Mouse (Mus musculus) spleen, embryonic (tissue): ENCODE data around the gene Prpf6.

Experiments used
- CTCF ChIA-PET: fragments of 350-600 bp; sonication (Branson Sonifier 250); formaldehyde crosslinking; loops from one replicate; lab custom pipeline; 2022; lab: Charles Lee

Gene Prpf6

DNA sequence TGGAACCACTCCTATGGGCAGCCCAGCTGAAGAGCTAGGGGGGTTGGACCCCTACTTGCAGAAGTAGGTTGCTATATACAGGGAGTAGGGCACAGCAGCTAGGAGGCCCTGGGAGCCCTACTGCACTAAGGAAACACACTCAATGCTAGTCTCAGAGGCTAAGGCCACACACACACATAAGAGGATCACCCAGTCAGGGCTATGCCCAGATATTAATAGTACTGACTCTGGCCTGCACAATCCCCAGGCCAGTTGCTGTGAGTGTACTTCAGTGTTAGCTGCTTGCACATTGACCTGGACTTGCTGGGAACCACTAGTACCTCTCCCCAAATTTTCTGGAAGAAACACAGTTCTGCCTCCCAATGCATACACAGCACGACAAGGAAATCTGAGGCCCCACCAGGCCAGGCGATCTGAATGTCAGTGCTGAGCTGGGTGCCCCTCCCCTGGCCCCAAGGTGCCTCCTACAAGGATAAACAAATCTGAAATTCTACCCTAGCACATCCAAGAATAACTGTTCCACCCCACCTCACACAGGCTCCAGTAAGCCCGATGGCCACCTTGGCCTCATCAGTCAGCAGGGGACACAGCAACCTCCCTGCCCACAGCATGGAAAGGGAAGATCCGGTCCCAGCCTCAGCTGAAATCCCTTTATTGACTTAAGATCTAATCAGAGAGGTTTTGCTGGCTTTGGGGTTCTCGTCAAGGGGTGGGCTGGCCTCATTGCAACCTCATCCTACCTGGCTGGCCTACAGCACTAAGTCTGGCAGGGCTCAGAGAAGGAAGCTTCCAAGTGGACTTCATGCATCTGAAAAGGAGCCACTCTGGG lies 12.7 kb upstream of the Prpf6 start:
- CTCF ChIA-PET: no interaction called here

DNA sequence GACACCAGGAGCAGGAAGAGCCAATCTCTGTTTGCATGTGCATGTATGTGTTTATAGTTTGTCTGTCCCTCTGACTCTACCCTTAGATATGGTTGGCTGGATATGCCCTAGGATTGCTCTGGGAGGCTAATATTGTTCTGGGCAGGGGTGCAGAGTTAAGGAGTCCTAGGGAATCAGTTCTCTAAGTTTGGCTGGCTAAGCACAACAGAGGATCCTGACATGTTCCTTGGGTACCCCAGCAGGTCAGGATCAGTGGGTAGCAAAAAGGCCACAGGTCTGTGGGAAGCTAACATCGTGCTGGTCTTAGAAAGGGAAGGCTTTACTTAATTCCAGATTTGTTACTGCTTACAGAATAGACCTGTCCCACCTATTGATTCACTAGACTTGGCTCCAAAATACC lies 12.0 kb upstream of the Prpf6 start:
- CTCF ChIA-PET: interaction anchor here (0.6 kb wide), 1 partner anchor 46 kb away, joined by 4 read pairs; no protein-coding TSS in a partner anchor

DNA sequence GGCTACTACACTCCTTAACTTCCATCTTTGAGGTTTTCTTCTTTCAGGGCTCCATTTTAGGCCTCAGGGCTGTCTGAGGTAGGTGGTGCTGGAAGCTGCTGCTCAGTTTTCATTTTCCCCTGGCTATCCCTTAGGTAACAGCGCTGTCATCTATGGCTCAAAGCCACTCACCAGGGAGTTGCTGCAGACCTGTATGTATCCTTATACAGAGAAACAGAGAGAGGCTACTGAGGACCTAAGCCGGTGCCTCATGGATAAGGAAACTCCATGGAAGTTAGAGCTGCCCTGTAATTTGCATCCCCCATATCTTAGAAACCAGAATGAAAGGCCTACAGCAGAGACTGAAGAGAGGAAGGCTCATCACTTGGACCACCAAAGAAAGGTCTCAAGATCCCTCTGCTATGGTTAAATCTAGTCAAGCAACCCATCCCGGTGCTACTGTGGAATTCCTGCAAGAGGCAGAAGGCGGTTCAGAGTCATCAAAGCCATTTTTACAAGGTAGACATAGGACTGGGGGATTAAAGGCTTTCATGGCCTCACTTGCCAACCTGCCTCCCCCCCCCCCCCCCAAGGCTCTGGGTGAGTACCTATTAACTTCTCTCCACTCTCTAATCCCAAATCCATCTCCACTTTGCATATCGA lies 11.4 kb upstream of the Prpf6 start:
- CTCF ChIA-PET: interaction anchor here (0.6 to 0.8 kb wide), 2 partner anchors 19 to 46 kb away, joined by 4 to 5 read pairs; no protein-coding TSS in a partner anchor

DNA sequence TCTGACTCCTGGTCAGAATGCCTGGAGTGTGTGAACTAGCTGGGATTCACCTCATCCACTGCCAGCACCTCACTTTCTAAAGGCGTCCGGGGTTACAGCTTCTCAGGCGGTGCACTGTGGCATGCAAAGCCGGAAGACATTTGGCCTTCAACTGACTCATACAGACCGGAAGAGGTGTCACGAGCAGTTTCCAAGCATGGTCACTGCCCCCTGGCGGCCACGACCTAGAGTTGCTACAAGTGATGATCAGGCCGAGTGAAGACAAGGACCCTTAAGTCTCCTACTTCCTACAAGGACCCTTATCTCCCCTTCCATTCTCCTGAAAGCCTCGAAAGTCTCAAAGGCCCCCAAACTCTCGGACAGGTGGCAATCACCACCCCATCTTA lies 10.7 kb upstream of the Prpf6 start:
- CTCF ChIA-PET: interaction anchor here (0.8 kb wide), 1 partner anchor 19 kb away, joined by 5 read pairs; no protein-coding TSS in a partner anchor

DNA sequence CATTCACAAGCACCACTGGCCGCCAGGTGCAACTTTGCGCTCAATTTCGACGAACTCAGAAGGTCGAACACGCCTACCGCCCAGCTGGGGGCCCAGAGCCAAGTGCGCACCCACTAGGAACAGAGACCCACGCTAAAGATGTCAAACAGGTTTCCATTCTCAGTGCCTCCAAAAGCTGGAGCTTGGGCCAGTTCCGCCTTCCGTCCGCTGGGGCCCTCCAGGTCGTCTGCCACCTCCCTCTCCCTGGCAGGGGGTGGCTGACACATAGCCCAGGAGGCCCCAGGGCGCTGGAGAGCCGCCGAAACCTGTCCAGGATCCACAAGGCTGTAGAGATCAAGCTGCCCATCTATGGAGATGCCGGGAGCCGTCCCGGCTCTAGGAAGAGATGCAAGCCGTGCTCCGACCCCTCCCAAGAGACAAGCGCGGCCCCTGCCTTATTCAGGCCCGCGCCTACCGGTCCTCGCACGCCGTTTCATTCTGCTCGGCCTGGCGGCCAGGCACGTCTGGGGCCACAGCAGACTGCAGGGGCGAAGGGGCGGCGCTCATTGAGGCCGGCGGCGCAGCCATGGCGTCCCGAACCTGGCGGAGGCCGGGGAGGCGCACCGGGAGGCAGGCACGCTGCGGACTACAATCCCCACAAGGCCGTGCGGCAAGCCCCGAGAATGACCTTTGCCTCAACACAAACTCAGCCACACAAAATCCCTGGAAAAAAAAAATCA lies 10.1 kb upstream of the Prpf6 start:
- CTCF ChIA-PET: interaction anchor here (0.8 kb wide), 1 partner anchor 10 kb away, joined by 3 read pairs; the partner anchor contains the start of gene Prpf6

DNA sequence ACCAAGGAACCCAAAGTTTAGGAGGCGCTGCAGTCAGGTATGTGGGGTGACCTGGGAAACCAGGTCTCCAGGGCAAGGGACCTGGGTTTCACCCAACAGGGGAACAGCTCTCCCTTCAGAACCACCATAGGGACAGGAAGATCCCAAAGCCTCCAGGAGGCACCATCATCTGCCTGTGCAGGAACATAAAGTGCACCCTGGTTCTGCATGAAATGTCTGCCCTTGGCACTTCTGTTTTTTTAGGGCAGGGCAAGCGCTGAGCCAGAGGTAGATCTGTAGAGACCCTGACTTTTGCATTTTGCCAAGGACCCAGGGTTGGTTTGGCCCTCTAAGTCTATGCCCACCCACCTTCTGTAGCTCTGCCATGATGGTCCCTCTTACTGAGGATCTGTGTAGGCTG lies 9.3 kb upstream of the Prpf6 start:
- CTCF ChIA-PET: interaction anchor here (0.8 kb wide), 1 partner anchor 9 kb away, joined by 3 read pairs; the partner anchor contains the start of gene Prpf6

DNA sequence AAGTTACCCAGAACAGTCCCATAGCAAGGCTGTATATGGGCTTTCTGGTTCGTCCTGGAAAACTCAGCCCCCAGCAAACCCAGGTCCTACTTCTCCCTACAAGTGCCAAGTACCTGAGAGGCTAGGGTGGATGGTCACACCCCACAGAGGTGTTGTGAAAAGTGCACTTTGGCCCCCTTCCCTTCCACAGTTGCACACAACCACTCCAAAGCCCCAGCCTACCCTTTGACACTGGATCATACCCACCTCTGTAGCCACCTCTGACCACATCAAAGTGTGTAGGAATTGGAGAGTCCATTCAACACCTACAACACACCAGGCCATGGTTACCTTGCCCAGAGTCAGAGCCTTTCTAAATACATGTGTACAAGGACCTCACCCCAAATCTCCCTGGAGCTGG lies 8.7 kb upstream of the Prpf6 start:
- CTCF ChIA-PET: no interaction called here

DNA sequence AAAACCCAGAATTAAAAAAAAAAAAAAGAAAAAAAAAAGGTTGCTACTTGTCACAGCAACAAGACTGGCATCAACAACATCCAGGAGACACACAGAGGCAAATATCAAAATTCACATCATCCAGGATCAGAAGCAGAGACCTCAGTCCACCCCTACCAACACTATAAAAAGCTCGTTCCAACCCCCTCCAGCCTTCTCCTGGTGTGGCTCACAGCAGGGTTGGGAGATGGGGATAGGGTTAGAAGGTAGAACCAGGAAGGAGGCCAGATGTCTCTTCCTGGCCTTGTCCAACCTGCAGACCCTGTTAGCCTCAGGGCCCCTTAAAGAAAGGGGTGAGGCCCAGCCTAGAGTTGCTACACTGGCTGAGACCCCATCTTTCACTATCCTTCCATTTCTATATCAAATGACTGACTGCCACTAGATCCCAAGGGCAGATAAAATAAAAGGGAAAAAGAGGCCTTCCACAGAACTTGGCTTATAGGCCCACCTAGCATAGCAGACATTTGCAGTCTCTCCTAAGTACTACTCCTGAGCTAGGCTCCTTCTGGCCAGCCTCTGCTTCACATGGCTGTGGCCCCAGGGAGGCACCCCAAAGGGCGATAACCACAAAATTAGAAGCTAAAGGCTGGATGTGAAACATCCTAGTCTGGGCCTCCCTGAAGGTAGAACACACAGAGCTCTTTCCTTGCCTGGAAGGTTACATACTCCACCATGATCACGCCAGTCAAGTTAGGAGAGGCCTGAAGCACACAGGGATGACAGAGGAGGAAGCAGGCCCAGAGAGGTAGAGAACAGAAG lies 8.0 kb upstream of the Prpf6 start:
- CTCF ChIA-PET: interaction anchor here (0.6 kb wide), 1 partner anchor 10 kb away, joined by 12 read pairs; no protein-coding TSS in a partner anchor

DNA sequence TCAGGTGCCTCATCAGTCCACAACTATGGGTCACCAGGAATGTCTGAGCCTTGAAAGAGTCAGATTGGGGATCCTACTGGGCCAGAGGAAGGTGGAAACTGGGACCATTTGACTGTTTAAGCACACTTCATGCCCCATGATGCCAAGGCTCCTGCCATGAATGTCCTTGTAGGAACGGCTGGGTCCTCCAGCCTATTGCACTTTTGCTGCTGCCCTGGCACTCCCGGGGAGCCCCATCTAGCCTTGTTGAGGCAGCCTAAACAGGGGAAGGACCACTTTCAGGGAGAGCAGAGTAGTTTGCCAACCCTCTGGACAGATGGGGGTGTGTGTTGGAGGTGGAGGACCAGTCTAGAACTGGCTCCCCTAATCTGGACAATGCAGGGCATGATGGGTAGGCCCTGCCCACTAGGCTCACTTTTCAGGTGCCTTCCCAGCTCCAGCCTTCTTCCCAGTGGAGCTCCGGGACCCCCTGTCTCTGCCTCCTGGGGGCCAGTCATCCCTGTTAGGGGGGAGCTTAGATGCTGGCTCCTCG lies 7.2 kb upstream of the Prpf6 start, which contains the start of gene Uckl1:
Gene Uckl1, minus strand, starts transcription at position 482 of the 532 bp plus-strand sequence.
- CTCF ChIA-PET: no interaction called here

DNA sequence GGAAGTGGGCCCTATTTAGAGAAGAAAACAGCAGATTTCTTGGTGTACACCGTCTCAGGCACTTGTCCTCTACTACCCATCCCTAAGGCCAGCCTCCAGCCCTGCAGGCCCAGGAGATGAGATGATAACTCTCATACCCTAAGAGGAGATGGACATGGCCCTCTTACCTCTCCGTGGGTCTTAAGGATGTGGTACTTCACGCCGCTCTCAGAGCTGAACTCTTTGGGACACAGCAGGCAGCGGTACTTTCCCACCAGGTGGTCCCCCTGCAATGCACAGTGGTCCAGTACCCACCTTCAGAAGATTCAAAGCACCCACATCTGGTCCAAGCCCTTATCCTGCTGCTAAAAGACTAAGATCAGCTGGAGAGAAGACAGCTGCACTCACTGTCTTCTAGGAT lies 6.2 kb upstream of the Prpf6 start:
- CTCF ChIA-PET: interaction anchor here (0.5 kb wide), 1 partner anchor 1502 kb away, joined by 26 read pairs; no protein-coding TSS in a partner anchor

DNA sequence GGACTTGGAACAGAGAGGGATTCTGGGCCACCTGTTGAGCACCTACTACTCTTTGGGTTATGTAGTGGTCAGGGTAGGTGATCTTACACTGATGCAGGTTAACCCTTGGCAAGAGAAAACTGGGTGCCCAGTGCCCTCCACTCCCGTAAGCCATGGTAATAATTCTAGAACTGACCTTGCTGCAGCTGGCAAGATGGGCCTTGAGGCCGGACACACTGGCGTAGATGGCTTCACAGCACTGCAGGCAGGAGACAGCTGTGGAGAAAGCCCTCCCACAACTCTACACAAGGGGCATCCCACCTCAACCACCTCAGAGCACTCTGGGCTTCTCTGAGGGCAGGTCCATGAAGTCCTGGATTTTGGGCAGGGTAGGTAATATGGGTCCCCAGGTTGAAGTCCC lies 5.5 kb upstream of the Prpf6 start:
- CTCF ChIA-PET: interaction anchor here (0.5 kb wide), 1 partner anchor 1503 kb away, joined by 26 read pairs; no protein-coding TSS in a partner anchor

DNA sequence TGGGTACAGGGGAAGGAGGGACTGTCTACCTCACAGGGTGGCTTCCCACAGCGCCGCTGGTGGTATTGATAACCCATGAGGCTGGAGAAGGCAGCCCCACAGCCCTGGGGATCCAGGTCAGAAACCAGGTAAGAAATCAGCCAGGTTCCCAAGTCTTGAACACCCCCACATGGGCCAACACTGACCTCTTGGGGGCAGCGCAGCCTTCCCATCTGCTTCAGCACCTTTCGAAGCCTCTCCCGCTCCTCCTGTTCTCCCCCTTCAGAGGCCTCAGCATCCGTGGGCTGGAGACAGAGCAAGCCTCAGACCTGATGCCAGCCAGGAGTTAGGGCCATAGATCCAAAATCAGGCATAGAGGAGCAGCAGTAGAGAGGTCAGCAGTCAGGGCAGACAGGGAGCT lies 3.9 kb upstream of the Prpf6 start:
- CTCF ChIA-PET: no interaction called here

DNA sequence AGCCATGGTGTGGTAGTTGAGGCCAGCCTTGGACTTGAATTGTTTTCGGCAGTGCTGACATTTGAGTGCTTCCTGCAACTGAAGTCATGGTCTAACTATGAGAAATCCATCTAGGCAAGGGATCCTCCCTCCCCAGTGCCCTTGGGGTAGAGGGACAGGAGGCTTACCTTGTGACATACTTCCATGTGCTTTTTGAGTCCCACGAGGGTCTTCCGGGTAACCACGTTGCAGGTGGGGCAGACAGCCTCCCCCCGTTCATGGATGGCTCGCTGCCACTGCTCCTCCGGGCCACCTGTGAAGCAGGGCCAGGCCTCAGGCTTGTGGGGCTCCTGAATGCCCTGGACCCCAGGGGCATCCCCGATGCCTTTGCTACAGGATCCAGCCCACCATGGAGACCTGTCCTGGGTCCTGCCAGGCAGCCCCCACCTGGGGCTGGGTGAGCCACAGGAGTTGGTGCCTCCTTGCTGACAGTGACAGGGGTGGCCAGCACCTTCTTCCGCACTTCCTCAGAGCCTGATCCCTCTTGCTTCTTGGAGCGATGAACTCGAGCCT lies 3.4 kb upstream of the Prpf6 start:
- CTCF ChIA-PET: no interaction called here

DNA sequence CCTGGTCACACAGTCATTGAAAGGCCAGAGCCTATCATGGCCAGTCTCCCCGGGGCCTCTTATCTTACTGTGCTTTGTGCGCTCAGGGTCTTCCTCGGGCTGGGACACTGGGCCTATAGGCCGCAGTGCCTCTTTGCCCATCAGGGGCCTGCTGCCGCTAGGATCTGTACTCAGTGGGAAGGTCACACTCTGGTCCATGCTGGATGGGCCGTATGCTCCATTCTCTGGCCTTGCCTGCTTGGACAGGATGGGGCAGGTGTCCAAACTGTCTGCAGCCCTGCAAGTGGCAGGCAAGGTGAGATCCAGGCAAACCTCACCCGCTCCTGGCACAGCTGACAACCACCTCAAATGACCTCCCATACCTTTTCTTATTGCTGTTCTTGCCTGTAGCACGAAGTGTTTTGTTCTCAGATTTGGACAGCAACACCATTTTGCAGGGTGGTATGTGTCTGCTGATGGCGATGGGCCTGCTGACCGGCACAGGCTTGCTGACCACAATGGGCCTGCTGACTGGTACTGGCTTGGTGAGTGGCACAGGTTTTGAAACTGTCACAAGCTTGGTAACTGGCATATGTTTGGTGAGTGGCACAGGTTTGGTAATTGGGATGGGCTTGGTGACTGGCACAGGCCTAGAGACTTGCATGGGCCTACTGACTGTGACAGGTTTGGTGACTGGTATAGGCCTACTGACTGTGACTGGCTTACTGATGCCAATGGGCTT lies 2.5 kb upstream of the Prpf6 start:
- CTCF ChIA-PET: no interaction called here

DNA sequence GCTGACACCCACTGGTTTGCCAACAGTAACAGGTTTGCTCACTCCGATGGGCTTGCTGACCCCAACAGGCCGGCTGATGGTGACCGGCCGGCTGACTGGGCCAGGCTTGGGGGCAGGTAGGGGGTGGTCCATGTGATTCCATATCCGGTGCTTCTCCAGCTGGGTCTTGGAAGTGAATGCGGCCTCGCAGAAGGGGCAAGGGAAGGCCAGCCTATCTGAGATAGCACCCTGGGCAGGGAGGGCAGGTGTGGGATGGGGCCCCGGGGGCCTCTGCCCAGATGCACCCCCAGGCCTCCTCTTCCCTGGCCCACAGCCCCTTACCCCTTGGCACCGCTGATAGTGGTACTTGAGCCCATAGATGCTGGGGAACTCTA lies 1.9 kb upstream of the Prpf6 start:
- CTCF ChIA-PET: no interaction called here

DNA sequence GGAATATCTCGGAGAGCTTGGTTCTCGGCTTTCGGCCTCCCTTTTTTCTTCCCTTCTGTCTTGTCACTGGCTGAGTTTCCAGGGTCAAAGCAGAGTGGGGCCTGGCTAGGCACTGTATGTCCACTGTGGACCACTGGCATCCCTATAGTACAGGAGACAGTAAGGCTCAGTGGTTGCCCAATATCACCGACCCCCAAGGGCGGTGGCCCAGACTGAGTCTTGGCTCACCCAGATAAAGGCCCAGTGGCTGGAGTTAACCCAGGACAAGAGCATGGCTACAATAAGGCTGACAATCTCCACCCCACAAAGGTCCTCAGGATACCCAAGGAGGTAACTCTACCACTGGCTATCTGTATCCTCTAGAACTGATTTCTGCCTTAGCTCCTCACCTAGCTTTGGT lies 1.2 kb upstream of the Prpf6 start:
- CTCF ChIA-PET: no interaction called here

DNA sequence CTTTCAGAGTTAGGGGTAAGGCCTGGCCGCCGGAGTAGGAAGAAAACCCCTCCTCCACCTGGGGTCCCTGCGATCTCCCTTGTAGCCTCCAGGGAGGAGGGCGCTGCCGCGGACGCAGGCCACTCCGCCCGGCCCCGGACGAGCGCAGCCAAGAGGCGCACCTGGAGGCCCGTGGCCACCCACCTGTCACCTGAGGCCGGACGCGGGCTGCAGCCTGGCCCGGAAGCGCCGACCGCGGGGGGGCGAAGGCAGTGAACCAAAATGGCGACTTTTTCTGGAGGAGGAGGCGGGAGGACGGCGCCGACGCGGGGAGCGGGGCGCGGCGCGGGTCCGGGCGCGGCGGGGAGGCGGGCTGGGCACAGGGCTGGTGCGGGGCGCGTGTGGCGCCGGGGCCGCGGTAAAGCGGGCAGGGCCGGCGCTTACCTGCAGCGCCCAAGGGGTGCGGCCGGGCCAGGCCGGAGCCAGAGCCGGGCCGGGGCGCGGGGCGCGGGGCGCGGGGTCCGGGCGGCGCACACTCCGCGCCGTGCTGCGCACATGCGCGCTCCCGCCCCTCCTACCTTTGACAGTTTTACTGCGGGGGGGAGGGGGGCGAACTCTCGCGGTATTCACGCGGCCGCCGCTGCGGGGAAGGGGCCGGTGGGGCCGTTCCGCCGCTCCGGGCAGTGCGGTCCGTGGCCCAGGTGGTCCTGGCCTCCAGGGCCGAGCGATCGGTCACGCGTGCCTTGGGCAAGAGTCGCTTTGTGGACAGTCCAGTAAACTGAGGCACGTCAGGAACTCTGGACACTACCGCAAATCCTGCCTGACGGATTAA lies 768 bp downstream of the Prpf6 start, which contains the start of gene Zfp512b:
Gene Zfp512b, minus strand, starts transcription at position 573 of the 811 bp plus-strand sequence.
- CTCF ChIA-PET: interaction anchor here (0.6 kb wide), 2 partner anchors 81 to 91 kb away, joined by 3 to 4 read pairs; no protein-coding TSS in a partner anchor

DNA sequence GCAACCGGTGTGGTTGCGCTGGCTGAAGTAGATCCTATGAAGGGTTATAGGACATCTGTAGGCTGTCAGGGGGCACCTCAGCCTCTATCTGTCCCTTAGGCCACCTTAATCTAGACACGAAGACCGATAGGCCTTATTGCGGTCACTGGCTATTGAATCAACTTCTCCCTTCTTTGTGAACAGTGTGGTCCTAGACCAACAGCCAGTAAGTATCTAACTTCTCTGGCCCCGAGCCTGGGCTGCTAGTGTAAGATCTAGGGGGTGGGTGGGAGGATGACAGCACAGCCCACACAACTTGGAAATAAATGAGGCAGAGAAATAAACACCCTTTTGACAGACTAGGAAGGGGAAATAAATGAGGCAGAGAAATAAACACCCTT lies 1.4 kb downstream of the Prpf6 start:
- CTCF ChIA-PET: interaction anchor here (0.6 to 0.7 kb wide), 2 partner anchors 9 to 82 kb away, joined by 3 to 12 read pairs; no protein-coding TSS in a partner anchor

DNA sequence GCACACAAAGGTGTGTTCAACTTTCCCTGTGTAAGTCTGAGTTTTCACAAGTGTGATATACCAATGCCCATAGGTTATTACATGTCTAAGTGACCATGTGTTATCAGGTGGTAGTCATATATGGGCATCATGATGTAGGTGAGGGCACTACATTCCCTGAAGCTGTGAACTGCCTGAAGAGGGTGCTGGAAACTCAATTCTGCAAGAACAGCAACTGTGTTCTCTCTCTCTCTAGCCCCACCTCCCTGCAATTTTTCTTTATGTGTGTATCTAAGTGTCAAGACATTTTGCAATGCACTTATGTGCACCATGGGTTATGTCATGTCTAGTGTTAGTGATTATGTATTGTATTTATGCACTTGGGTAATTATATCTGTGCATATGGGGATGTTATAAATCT lies 2.3 kb downstream of the Prpf6 start:
- CTCF ChIA-PET: no interaction called here
